Mouse (Mus musculus) B cell, adult 67 days (primary cell): ENCODE measurements around the gene Txlna. TPM values are rescaled to one million over a fixed set of nuclear protein-coding genes. Genes with fewer than 3 reads are reported as not detected.

ENCODE experiments used
- total RNA-seq, 2 experiments: library from RNA; stranded (reverse); gene quantifications; 4 replicates each; pipeline ENCODE4 v1.2.4; 2023

The Txlna gene
- total RNA-seq: 10 to 100 TPM; 67.3 to 87.3 TPM

DNA sequence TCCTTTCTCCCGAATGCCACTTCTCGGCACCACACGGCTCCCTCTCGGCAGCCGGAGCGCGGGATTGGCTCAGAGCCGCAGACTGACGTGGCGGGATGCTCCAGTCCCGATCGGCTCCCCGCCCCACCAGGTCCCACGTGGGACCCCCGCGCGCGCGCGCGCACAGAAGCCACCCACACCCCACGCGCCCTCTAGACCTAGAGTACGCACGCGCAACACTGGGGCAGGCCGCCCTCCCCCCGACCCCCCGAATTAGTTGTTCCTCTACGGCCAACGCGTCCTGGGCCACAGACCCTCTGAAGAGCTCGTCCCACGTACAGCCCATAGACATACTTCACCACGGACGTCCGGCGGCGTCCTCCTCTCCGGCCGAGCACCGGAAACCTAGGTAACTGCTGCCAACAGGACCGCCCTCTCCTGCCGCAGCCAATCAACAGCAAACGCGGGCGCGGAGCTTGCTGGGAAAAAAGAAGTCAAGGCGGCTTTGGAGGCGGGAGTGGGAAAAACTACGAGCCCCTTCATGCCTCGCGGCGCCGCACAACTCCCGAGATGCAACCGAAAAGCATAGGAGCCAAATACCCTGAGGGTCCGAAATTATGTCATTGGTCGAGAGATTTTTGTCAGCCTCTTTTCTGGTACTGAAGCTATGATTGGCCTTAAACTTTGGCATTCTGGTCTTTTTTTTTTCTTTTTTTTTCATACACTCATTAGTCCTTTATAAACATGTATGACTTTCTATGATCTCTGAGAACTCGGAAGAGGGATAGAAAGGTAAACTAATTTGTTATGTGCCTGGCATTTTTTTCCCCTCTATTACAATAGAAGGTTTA lies at the start of gene Txlna:
Txlna (minus strand) TSS at position 428 of the 830 bp plus-strand sequence.

DNA sequence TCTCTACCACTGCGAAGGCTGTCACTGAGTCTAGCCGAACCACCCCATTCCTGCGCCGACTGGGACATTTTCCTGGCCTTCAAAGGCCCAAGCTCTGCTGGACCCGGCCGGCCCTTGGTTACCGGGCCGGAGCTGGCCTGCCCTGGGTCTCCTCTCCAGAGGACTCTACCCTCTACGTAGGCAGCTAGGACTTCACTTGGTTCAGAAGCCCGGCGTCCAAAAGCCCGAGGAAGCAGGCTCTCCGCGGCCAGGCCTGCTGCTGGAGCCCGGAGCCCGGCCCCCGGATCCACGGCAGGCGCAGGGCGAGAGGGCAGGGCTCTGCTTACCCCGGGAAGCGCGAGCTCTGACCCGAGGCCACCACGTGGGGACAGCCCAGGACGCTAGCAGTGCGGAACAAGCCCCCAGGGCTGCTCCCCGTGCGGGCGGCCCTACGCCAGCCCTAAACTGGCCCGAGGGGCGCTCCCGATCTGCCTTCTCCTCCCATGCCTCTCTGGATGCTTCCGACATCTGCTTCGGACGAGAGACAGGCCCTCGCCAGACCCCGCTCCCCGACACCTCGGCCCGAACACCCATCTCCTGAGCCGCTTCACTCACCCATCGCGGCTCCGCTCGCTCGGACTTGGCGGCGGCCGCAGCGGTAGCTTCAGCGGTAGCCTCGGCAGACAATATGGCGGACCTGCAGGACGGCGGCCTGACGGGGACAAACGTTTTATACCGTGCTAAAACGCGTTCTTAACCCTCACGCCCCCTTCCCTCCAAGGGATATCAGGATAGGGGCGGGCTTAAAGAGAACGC lies 31.4 kb upstream of the Txlna start, which contains the start of gene Kpna6:
Kpna6 (minus strand) TSS at position 685 of the 795 bp plus-strand sequence.

DNA sequence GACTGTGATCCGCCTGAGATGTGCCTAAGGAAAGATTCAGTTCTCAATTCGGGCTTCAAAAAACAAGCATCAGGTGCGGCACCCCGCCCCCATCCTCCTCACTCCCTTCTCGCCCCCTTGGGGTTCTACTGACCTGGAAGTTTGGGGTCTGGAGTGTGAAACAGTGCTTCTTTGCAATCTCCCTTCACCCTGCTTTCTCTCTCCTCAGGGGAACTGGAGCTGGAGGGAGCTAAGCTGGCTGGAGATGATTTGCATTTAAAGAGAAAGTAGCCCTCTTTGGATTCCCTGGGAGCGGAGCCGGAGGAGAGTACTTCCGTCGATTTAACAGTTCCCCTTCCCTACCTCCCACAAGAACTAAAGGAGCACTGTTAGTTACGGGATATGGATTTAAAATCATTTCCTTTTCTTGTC lies 17.2 kb downstream of the Txlna start, which contains the start of gene Ccdc28b:
Ccdc28b (minus strand) TSS at position 267 of the 411 bp plus-strand sequence.

DNA sequence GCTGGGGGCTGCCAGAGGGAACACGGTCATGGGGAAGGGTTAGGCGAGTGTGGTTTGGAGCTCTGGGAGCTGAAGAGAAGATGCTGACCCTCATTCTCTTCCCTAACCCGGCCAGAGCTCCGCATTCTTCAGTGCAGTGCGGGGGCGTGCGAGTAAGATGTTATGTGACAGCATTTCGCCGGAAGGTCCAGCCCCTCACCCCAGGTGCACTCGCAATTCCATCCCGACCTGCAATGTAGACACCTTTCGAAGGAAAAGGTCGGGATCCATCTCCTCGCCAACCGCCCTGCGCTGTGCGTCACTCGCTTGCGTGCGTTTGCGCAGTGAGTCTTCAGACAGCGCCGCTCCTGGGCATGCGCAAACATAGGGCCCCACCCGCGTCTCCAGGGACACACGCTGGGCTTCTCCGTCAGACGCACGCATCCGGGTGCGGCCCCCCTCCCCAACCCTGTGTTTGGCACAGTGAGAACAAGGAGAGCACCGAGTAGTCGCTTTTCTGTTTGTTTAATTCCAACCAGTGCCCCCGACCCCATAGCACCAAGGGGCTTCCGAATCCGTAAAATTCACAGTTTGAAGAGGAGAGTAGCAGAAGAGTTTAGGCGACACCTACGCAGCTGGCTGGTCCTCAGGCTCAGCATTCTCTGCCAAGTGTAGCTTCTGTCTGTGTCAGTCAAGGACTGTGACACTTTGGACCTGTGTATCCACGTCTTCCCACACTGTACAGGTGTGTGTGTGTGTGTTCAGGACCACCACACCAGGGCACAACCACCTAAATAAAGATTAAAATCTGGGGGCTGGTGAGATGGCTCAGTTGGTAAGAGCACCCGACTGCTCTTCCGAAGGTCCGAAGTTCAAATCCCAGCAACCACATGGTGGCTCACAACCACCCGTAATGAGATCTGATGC lies 21.8 kb downstream of the Txlna start, which contains the start of gene Iqcc:
Iqcc (minus strand) TSS at position 314 of the 906 bp plus-strand sequence.

DNA sequence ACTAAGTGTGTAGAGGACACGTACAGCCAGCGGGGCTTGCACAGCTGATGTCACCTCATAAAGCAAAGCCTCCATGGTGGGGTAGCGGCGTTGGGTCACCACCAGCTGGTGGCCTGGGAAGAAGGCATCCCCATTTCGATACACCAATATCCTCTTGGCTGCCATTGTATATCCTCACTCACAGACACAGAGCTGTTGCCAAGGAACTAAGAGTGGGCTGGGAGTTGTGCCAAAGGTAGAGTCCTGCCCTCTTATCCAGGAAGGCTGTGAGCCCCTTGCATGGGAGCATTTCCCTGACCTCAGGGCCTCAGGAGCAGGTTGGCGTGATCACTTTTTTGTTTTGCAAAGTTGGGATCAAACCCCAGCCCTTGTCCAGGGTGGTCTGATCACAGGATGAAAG lies 26.8 kb downstream of the Txlna start, which contains the start of gene Dcdc2b:
Dcdc2b (minus strand) TSS at position 165 of the 400 bp plus-strand sequence.

DNA sequence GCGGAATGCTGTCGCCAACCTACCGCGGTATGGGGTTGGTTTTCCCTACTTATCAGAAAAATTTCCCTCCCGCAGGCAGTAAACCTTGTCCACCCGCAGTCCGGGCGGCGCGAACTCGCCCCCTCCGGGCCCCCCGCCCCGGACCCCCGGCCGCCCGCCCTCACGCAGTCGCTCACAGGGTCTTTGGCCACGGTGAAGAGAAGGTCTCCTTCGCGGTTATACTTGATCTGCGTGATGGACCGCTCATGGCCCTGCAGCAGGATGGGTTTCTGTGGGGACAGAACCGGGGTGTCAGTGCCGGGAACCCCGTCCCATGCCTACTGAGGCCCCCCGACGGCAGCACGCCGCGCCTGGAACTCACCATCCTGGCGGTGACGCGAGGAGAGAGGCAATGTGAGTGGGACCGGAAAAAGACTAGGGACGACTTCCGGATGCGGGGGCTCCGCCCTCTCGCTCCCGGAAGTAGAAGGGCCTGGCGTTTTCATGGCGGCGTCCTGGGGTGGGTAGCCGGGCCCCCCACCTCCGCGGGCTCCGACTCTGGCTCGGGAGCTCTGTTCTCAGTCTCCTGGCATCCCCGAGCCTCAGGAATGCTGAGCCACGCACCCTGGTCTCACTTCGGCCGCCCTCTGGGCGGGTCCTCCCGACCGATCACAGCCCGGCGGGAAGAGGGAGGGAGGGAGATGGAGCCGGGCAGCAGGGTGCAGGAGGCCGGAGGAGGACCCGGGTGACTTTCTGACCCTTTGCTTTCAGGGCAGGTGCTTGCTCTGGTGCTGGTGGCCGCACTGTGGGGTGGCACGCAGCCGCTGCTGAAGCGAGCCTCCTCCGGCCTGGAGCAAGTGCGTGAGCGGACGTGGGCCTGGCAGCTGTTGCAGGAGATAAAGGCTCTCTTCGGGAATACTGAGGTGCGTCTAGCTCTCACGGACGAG lies 40.4 kb downstream of the Txlna start, which contains the start of the genes Eif3i and Tmem234:
Eif3i (minus strand) TSS at position 416 of the 926 bp plus-strand sequence.
Tmem234 (plus strand) TSS at position 436 of the 926 bp plus-strand sequence.

DNA sequence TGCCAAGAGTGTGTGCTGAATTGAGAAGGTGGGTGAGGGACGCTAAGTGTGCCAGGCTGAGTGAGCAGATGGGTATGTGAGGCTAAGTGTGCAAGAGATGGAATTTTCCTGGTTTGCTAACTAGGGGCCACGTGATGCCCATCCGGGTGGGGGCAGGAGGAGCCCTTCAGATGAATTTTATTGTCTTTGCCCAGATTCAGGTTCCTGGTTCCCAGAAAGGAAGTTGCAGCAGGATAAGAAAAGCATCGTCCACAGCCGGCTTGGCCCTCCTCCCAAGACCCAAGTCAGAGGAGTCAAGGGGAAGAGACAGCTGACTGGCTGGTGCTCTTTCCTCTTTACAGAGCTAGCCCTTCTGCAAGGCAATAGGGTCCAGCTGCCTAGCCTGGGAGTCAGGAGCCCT lies 62.4 kb downstream of the Txlna start, which contains the start of gene Fam167b:
Fam167b (minus strand) TSS at position 84 of the 400 bp plus-strand sequence.

Other genes starting within 250 kb of the Txlna start
- gene Zbtb8b, start 200.2 kb downstream of the Txlna start, total RNA-seq: not detected
- 100 to 1,000 TPM; 105 to 112 TPM for gene Bsdc1, start 179.5 kb downstream of the Txlna start, total RNA-seq
- gene Tssk3, start 150.0 kb downstream of the Txlna start, total RNA-seq: not detected
- gene Fam229a, start 149.9 kb downstream of the Txlna start, total RNA-seq: 1 to 10 TPM in 1 of 2 experiments, not detected in 1; 1.4 TPM
- 10 to 100 TPM; 73.3 to 75.0 TPM for gene Marcksl1, start 127.5 kb downstream of the Txlna start, total RNA-seq
- 100 to 1,000 TPM; 190 to 192 TPM for gene Hdac1, start 98.4 kb downstream of the Txlna start, total RNA-seq
- 10 to 100 TPM; 23.5 to 26.4 TPM for gene Lck, start 67.4 kb downstream of the Txlna start, total RNA-seq
- gene Fam167b, start 62.5 kb downstream of the Txlna start, total RNA-seq: not detected
- gene Eif3i, start 40.4 kb downstream of the Txlna start, total RNA-seq: 100 to 1,000 TPM; 143 to 157 TPM
- 100 to 1,000 TPM; 125 TPM for gene Tmem234, start 40.4 kb downstream of the Txlna start, total RNA-seq
- gene Dcdc2b, start 26.8 kb downstream of the Txlna start, total RNA-seq: 1 to 10 TPM; 3.5 to 4.3 TPM
- 10 to 100 TPM; 15.7 to 22.1 TPM for gene Iqcc, start 22.0 kb downstream of the Txlna start, total RNA-seq
- gene Ccdc28b, start 17.1 kb downstream of the Txlna start, total RNA-seq: 10 to 100 TPM; 15.8 to 29.5 TPM
- 10 to 100 TPM; 47.4 to 53.2 TPM for gene Kpna6, start 31.7 kb upstream of the Txlna start, total RNA-seq
- 10 to 100 TPM; 19.4 to 23.5 TPM for gene Tmem39b, start 55.8 kb upstream of the Txlna start, total RNA-seq
- 100 to 1,000 TPM; 132 to 146 TPM for gene Khdrbs1, start 101.2 kb upstream of the Txlna start, total RNA-seq
- 100 to 1,000 TPM; 408 to 444 TPM for gene Ptp4a2, start 170.2 kb upstream of the Txlna start, total RNA-seq